Mouse (Mus musculus) layer of hippocampus, adult 9-10 months (tissue): Measurements from ENCODE around the gene A730049H05Rik.

Source experiments
- DNase-seq: peaks from one replicate; pipeline ENCODE4 v3.0.0; 2022; ENCODE audit warnings: low spot score

The A730049H05Rik gene

DNA sequence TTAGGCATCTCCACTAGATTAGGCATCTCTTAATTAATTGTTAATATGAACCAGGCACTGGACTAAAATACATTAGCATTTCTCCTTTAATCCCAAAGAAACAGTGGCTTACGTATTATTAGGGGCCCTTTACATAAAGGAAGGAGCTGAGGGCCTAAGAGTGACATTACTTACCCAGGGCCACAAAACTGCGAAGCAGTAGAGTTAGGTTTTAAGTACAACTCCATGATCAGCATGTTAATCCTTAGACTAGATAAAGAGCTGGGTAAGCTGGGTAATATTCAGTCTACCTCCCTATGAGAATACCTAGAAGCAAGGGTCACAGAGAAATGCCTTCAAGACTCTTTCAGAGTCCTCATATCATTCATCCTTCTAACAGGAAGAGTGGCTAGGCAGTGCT lies 12.9 kb downstream of the A730049H05Rik start:
- DNase-seq = no peak

DNA sequence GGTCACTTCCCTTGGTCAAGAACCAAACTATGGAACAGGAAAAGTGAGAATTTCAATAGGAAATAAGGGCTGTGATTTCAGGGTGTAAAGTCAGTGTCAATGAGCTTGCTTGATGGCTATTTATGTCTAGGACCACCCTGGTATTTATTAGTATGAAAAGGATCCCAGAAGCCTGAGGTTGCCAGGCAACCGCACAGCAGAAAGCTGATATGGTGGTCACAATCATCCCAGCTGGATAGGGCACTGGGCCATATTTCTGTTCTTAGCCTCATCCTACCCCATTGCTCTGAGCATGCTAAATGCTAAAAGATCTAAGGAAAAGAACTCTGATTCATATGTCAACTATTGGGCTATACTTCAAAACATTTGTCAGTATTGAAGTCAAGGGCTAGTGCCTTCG lies 14.8 kb downstream of the A730049H05Rik start:
- DNase-seq = no peak

- DNase-seq = no peak
These were observed 25.7 kb downstream of the A730049H05Rik start for GRCm38 (mm10) chr6:92842000-92842399.

DNA sequence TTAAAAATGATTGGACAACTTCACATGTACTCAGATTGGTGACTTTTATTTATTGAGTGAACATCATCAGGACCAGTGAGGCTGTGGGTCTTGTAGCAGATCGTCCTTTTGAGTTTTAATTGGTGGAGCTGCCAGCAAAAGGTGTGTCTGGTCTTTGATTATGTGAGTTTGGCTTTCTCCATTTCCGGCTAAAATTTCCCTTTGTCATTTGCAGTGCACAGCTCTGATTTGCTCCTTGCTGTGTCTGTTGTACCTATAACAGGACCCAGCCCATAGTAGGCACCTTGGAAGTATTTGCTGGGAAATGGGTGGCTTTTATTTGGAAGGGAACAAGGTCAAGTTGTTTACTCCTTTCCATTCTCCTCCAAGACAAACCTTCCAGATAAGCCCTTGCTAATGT lies 27.2 kb downstream of the A730049H05Rik start:
- DNase-seq = no peak

- DNase-seq = no peak
These were observed 29.6 kb downstream of the A730049H05Rik start for GRCm38 (mm10) chr6:92845898-92846297.

GRCm38 (mm10) chr6:92846614-92847013 lies 30.3 kb downstream of the A730049H05Rik start:
- DNase-seq = no peak

GRCm38 (mm10) chr6:92849208-92849607 lies 32.9 kb downstream of the A730049H05Rik start:
- no peak for DNase-seq

- peak; percentile 36 for DNase-seq
These were observed 34.0 kb downstream of the A730049H05Rik start for GRCm38 (mm10) chr6:92850250-92850649.

DNA sequence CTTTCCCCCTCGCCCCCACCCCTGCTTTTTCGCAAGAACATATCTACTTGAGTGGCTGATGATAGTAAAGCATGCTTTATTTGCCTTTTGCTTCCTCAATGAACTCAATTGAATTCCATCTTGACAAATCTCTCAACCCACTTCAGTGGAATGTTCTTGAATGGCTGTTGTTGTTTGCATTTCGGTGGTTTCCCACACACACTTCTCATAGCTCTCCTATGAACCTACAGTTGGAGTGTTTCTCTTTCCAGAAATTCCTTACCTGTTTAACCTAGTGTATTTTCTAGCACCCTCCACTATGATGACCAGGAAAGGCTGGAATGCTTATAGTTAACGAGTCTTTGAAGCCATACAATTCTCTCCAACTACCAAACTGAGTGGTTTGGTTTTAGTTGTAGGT lies 38.6 kb downstream of the A730049H05Rik start:
- DNase-seq = no peak

GRCm38 (mm10) chr6:92857761-92858160 lies 41.5 kb downstream of the A730049H05Rik start:
- DNase-seq = no peak

DNA sequence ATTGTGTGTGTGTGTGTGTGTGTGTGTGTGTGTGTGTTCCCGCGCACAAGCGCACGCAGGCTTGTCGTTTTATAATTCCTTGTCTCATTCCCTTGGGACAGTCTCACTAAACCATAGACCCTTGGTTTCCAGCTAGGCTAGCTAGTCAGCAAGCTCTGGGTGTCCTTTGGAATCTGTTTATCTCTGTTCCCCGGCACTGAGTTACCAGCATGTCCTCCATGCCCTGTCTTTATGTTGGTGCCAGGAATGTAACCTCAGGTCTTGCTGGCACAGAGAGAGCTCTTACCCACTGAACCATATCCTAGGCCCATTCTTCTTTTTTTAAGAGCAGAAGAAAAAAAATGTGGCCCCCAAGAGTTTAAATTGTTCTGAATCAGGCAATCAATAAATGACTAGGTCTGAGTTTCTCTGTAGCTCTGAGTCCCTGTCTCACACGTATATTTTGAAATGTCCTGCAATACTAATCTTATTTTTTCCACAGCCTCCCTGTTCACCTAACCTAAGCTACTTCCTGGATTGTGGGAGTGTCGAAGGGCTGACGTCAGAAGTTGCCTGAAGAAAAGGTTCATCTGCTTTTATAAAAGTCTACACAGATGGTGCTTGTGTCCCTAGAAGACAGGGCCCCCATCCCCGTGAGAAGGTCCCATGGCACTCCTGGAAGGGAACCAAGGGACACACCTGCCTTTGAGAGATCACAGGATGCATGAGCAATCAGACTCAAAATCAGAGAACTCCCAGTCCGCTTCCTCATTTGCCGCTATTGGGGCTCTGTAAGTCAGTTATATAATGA lies 42.6 kb downstream of the A730049H05Rik start:
- no peak for DNase-seq

DNA sequence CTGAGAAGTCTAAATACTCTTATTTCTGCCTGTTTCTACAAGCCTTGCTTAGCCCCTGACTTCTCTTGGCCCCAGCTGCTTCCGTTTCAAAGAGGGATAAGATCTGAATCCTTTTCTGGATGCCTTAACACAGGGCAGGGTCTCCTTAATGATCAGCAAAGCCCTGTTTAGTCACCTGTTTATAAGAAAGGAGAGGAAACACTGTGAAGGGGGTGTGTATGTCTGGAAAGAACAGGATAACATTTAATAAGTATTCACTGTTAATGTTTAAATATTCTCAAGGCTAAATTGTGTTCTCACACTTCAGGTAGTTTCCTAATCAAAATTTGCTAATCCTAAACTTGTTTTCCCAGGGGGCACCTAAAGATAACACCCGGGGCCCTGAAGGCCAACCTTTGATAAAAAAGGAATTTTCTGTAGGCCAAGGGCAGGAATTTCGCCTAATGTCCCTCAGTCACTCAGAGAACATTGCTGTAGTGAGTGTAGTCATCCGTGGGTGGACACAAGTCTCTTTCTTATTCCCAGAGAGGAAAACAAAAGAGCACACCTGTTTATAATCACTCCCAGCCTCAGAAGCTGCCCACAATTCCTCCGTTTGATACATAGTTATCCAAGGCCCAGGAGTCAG lies 44.1 kb downstream of the A730049H05Rik start:
- no peak for DNase-seq

DNA sequence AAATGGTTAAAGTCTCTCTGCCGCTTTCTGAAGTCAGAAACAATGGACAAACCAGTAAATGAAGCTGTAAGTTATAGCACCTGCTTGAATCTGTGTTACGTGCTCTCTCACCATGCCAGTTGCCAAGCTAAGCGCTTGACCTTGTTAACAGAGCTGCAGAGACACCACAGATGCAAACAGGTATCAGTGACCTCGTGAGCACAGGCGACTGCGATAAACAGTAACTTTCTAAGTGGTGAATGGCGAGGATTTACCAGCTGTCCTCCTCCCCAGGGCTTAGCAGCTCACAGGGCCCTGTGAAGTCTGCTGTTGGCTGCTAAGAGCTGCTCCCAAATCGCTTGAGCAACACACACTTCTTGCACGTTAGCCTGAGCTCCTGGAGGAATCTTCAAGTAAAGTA lies 46.3 kb downstream of the A730049H05Rik start:
- DNase-seq = no peak

DNA sequence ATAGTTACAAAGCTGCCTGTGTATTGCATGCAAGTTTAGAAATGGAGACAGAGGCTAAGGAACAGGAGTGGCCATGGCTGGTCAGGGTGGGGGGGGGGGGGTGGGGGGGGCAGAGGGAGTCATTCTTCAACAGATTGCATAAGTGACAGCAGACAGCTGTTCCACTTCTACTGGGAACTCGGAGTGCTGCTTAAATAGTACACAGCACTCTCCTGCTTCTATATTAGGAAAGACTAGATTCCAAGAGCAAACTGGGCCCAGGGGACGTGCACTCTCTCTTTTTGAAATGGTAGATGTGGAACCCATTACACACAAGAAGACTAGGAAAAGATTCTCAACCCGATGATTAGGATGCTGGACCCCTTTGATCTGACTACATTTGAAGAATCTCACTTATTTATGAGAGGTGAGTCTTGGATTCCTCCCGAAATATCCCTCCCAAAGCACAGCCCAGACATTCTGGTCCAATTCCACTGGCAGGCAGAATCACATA lies 52.9 kb downstream of the A730049H05Rik start, which contains the start of gene Gm15737:
TSS of gene Gm15737 (plus strand) at position 269 of the 493 bp plus-strand sequence.
- peak; percentile 26 for DNase-seq

DNA sequence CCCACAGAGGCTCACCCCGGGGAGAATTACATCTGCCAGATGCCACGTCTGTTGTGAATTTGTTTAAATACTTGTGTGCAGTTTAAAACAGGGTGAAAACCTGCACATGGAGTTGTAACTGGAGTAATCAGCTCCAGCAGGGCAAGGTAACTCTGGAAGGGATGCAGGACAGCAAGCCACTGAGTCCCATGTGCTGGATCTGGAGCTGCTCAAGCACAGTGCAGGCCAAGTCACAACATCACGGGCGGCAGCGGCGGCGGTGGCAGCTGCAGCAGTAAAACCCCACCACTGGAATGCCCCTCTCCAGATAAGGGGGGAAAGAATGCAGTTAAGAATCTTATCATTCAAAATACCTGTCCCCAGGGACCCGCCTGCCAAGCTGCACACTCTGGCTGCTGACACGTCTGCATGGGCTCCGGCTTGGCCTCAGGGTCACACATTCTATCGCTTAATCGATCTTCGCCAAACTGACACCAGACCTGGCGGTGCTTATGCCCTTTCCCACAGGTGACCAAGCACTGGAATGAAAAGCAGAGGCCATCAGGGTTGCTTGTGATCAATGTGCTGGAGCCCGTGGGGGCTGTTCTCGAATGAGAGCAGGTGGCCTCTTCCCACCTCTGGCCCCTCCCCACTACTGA lies 53.4 kb downstream of the A730049H05Rik start:
- DNase-seq = no peak

- no peak for DNase-seq
These were observed 55.5 kb downstream of the A730049H05Rik start for GRCm38 (mm10) chr6:92871813-92872212.

GRCm38 (mm10) chr6:92872766-92873165 lies 56.5 kb downstream of the A730049H05Rik start:
- DNase-seq = no peak

- no peak for DNase-seq
These were observed 58.6 kb downstream of the A730049H05Rik start for GRCm38 (mm10) chr6:92874854-92875253.

- no peak for DNase-seq
These were observed 59.1 kb downstream of the A730049H05Rik start for GRCm38 (mm10) chr6:92875340-92875739.

- DNase-seq = no peak
These were observed 59.8 kb downstream of the A730049H05Rik start for GRCm38 (mm10) chr6:92876121-92876520.

GRCm38 (mm10) chr6:92877236-92877635 lies 61.0 kb downstream of the A730049H05Rik start:
- no peak for DNase-seq

DNA sequence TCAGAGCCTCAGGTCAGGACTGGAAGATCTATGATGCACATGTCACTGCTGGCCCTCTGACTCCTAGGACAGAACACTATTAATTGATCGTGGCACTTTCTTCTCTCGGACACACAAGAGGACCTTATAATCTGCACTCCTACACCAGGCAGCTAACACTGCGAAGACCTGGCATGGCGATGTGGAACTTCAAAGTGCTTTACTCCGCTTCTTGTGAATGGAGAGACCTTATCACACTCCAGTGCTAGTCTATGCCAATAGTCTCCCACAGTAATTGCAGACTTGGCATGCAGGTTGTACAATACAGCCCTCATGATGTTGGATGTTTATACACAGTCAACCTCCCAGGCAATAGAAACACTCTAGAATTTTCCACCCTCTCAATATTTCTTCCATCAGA lies 62.5 kb downstream of the A730049H05Rik start:
- no peak for DNase-seq
